Mouse (Mus musculus): ENCODE data around the gene Lrp8.

The Lrp8 gene

DNA sequence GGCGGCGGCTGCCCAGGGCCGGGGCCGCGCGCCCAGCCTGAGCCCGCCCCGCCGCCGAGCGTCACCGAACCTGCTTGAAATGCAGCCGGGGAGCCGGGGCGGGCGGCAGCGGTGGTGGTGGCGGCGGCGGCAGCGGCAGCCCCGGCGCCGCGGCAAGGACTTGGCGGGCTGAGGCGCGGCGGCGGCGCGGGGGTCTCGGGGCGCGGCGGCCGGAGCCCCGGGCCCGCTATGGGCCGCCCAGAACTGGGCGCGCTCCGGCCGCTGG, at the start of gene Lrp8:
TSS of gene Lrp8 (plus strand) at position 77 of the 265 bp plus-strand sequence.
- DNase-seq = no peak

- no peak for DNase-seq
Measured at GRCm38 (mm10) chr4:107756222-107756621, 45.8 kb upstream of the Lrp8 start.

GRCm38 (mm10) chr4:107757487-107758470, 44.3 kb upstream of the Lrp8 start:
- DNase-seq = no peak

GRCm38 (mm10) chr4:107758938-107759337, 43.1 kb upstream of the Lrp8 start:
- DNase-seq = no peak

DNA sequence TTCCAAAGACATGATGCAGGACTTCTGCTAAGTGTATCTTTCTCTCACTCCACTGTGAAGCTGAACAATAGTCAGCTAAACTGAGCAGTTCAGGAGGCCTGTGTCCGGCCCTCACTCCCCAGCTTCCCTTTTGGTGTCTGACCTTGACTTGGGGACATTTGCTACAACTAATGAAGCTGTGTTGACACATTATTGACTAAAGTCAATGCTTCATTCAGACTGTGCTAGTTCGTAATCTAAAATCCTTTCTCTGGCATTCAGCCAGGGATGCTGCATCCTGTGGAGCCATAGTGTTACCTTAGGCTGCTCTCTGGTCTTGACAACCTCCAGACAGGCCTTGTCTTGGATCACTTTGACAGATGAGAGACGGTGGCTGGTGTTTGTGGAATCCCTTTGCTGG, 39.1 kb upstream of the Lrp8 start:
- no peak for DNase-seq

GRCm38 (mm10) chr4:107763598-107763997, 38.5 kb upstream of the Lrp8 start:
- no peak for DNase-seq

- no peak for DNase-seq
Measured at GRCm38 (mm10) chr4:107765196-107765813, 36.8 kb upstream of the Lrp8 start.

GRCm38 (mm10) chr4:107766182-107766581, 35.9 kb upstream of the Lrp8 start:
- DNase-seq = no peak

DNA sequence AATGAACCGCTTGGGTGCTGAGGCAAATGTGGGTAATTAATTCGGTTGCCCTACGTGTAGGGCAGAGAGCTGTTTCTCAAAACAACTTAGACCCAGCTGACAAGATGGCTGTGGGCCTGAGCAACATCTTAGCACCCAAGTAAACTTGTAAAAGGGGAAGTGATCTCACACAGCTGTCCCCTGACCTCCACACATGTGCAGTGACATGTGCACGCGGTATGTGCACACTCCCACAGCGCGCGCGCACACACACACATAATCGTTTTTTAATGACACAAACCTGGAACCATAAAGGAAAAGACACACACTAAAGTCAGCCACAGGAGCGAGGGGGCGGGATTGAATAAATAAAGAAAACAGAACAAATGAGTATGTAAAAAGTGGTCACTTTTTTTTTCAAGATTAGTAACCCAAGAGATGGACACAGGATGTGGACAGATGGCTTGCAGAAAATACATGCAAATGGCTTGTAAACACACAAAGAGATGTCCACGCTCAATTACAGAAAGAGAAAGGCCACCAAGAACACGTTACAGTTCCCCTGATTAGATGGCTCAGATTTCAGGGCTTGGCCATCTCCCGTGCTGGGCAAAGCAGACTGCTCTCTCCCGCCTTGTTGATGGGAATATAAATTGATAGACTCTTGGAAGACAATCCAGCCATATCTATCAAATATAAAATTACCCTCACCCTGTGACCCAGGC, 29.8 kb upstream of the Lrp8 start:
- no peak for DNase-seq

- no peak for DNase-seq
Measured at GRCm38 (mm10) chr4:107774868-107775267, 27.2 kb upstream of the Lrp8 start.

- DNase-seq = no peak
Measured at GRCm38 (mm10) chr4:107775672-107776071, 26.4 kb upstream of the Lrp8 start.

DNA sequence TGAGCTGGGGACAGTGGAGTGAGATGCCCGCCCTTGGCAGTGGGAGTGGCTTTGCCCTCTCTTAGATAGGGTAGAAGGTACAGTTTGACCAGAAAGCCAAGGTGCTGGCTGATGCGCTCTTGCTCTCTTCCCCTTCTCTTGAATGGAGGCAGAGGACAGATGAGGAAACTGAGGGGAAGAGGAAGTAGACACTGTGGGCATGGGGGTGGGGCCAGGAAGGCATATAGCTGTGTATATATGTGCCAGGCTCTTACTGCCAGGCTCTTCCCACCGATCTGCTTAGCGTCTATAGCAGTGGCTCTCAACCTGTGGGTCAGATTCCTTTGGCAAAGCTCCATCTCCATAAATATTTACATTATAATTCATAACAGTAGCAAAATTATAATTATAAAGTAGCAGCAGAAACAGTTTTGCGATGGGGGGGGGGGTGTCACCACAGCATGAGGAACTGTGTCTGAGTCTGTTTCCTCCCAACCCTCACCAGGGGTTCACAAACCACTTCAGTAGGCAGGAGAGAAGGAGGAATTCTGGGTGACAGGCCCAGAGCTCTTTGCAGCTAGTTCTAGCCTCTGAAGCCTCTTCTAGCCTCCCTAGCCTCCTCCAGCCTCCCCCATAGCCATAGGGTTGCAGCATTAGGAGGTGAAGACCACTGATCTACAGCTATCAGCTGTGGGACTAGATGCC, 24.9 kb upstream of the Lrp8 start:
- DNase-seq = peak; percentile 52 to 63

GRCm38 (mm10) chr4:107783541-107783940, 18.5 kb upstream of the Lrp8 start:
- DNase-seq = peak in 1 of 2 experiments; percentile 32

- no peak for DNase-seq
Measured at GRCm38 (mm10) chr4:107788841-107789240, 13.2 kb upstream of the Lrp8 start.

GRCm38 (mm10) chr4:107800801-107801200, 1.3 kb upstream of the Lrp8 start:
- no peak for DNase-seq

GRCm38 (mm10) chr4:107801366-107802184, 486 bp upstream of the Lrp8 start:
- peak; percentile 75 to 81 for DNase-seq

- DNase-seq = peak; percentile 23 to 37
Measured at GRCm38 (mm10) chr4:107802450-107803331, 630 bp downstream of the Lrp8 start.

GRCm38 (mm10) chr4:107803351-107804106, 1.5 kb downstream of the Lrp8 start:
- peak; percentile 83 to 88 for DNase-seq

GRCm38 (mm10) chr4:107805491-107805890, 3.4 kb downstream of the Lrp8 start:
- no peak for DNase-seq

GRCm38 (mm10) chr4:107807796-107808195, 5.7 kb downstream of the Lrp8 start:
- DNase-seq = no peak
